Mouse (Mus musculus) C2C12 (cell line): ENCODE results near the gene Cd9.

Source experiments
- CEBPB ChIP-seq: IDR thresholded peaks from one replicate; pipeline ENCODE4 v1.6.1; 2011; ENCODE audit warnings: low read depth, mild to moderate bottlenecking, control low read depth, moderate library complexity
- CTCF ChIP-seq: IDR thresholded peaks from one replicate; pipeline ENCODE4 v1.5.1; 2011; ENCODE audit not compliant: control insufficient read depth, insufficient read depth, insufficient read length
- MAX ChIP-seq: IDR thresholded peaks from one replicate; pipeline ENCODE4 v1.6.1; 2011; ENCODE audit warnings: mild to moderate bottlenecking, control low read depth
- USF1 ChIP-seq: IDR thresholded peaks from one replicate; pipeline ENCODE4 v1.6.1; 2011; ENCODE audit warnings: low read depth, mild to moderate bottlenecking, control low read depth, moderate library complexity

GRCm38 (mm10) chr6:125442591-125442990 lies 52.0 kb downstream of the Cd9 start:
- TF ChIP-seq CTCF = no peak
- TF ChIP-seq CEBPB = no peak
- no peak for TF ChIP-seq MAX
- TF ChIP-seq USF1 = no peak
